18 mouse cellular contexts compared by ENCODE assay signal in genomic region chr13:109604017-109604416, GRCm38 (mm10).
A peak's percentile ranks its signal among the peaks of the same experiment; 100 is the strongest.
DNase-seq lines count a peak whose midpoint lies in the region; ATAC-seq lines count a peak whose summit lies in the region.
"Had no signal": no experiment of that assay in that cellular context is flagged by ENCODE, and none has a peak within 500 bp of the region (broad histone marks: within the 10 kb centered on the region; RNA-seq: fewer than 3 reads in every experiment).

No protein-coding gene starts in this region.

- DNase-seq in cerebellum, postnatal 10 days, result peak; percentile 26 to 31
- DNase-seq in cerebellum, adult 11-12 months, result no peak
- DNase-seq in frontal cortex, postnatal 25 days (ENCODE audit: low spot score in 2 of 2), result no peak
- peak; percentile 13 for DNase-seq in right cerebral cortex, adult 18-20 months
- no peak for DNase-seq in right cerebral cortex, postnatal 25 days
- DNase-seq in adrenal gland, adult 2 months, result no peak
- DNase-seq: adrenal gland, postnatal 10 days; B cell, adult 2 months; cerebellum, adult 2 months; embryo, embryonic 11 days; gastrocnemius, postnatal 10 days; heart, adult 18-20 months; heart, postnatal 10 days; heart, postnatal 4 days had no signal

- ATAC-seq in frontal cortex, adult (ENCODE audit: low TSS enrichment), result peak; percentile 44; the same call in 1 of the 2 replicates
- ATAC-seq: CD4-positive, CD25-positive, alpha-beta regulatory T cell, adult 4 months; hindbrain, embryonic 16.5 days; inflammation-experienced regulatory T-cells, adult 6 months had no signal

Comparison
In these comparisons a context has a peak if more than half of its experiments do, and no peak if none do; other contexts are left out.
1. DNase-seq: peak in cerebellum, postnatal 10 days (2 of 2) and right cerebral cortex, adult 18-20 months (single experiment); none in cerebellum, adult 11-12 months (single experiment), frontal cortex, postnatal 25 days (0 of 2), right cerebral cortex, postnatal 25 days (single experiment) and adrenal gland, adult 2 months (single experiment).